Mouse (Mus musculus) megakaryocyte progenitor cell, adult 5-6 weeks (primary cell): ENCODE results near the gene C7. TPM values are rescaled to one million over a fixed set of nuclear protein-coding genes. Genes with fewer than 3 reads are reported as not detected.

Experiments used
- ATAC-seq: replicated peaks from 2 replicates; pipeline ENCODE4 v1.8.0; 2016; ENCODE audit warnings: mild to moderate bottlenecking, moderate TSS enrichment, inconsistent platforms; ENCODE audit not compliant: poor library complexity
- total RNA-seq, 2 experiments: library from RNA; stranded (forward) in 1 of 2; stranded (reverse) in 1 of 2; fragments of 157-497, 149-512 nt in 1 of 2; fragments of 200-1000 nt in 1 of 2; gene quantifications; 2 replicates each; pipeline versions ENCODE4 v1.2.3 to v1.2.4; 2015 to 2017

C7 gene
- total RNA-seq, 2 experiments from 2014 or later = not detected

DNA sequence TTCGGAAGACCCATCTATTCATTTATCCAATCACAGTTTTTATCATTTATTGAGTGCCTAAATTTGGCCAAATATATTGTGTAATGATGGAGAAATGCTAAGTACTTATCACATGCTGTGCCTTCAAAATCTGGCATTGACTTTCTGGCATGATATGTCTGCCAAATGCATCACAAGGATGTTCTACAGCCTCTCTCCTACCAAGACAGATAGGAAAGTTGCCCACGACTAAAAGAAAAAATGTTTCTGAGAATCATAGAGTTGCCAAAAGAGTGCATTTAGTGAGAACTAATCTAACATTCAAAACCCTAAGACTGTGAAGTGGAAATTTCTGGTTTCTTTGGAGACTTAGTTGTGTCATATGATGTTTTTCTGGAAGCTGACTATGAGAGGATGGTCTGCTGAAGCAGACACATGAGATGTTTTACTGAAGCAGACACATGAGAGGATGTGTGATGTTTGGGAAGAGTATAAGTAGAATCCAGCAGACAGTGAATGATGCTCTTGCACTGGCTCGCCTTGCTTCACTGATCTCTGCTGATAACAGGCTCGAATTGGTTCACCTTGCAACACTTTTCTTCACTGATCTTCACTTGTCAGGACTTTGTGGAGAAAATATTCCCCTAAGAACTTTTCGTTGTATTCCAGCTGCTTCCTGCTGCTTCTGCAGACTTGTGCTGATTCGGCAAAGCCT is 59.9 kb downstream of the C7 start:
- no peak for ATAC-seq

DNA sequence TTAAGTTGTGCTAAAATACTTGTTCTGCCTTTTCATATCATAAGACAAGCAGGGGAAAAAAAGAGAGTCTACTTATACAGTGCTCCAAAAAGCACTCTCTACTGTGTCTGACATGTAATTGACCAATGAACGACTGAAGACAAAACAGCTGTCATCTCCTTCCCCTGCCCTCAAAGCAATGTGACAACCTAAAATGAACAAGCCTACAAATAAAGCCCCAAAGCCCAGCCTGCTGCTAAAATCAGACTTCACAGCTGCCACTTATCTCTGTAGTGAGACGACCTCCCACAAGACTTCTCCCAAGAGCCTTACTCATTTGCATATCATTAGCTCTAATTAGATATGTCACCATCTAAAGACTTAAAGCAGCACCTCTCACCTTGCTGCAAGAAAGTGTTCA is 60.6 kb downstream of the C7 start:
- no peak for ATAC-seq

DNA sequence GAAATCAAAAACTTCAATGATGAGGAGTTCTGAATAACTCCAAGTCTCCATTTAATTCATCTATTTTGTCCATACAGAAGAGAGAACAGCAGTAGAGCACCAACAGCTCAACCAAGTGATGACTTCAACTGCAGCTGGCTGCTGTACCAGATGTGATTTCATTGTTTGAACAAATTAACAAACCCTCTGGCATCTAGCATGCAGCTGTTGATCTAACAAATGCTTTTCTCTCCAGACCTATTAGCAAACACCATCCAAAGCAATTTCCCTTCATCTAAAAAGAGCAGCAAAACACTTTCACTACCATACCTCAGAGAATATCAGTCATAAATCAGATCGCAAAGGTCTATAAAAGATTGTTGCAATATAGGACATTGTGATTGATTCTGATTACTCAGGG is 90.2 kb downstream of the C7 start:
- ATAC-seq = no peak

Other genes with a start within 250 kb of the C7 start
- gene Mroh2b, start 165.0 kb downstream of the C7 start, total RNA-seq (2015) = not detected in 2 replicates
- gene Mroh2b, start 165.0 kb downstream of the C7 start, total RNA-seq (2017) = not detected in 2 replicates
- gene Card6, start 44.8 kb upstream of the C7 start, total RNA-seq (2015) = 0.66 and 0.77 TPM in 2 replicates
- 0.04 and 0.41 TPM in 2 replicates for gene Card6, start 44.8 kb upstream of the C7 start, total RNA-seq (2017)
- 1,416 and 1,430 TPM in 2 replicates for gene Rpl37, start 52.9 kb upstream of the C7 start, total RNA-seq (2015)
- 1,966 and 2,167 TPM in 2 replicates for gene Rpl37, start 52.9 kb upstream of the C7 start, total RNA-seq (2017)
- gene Prkaa1, start 80.1 kb upstream of the C7 start, total RNA-seq (2015) = 35.6 and 38.4 TPM in 2 replicates
- gene Prkaa1, start 80.1 kb upstream of the C7 start, total RNA-seq (2017) = 23.5 and 23.7 TPM in 2 replicates
- gene Ttc33, start 121.8 kb upstream of the C7 start, total RNA-seq (2015) = 29.4 and 38.4 TPM in 2 replicates
- 43.1 and 54.2 TPM in 2 replicates for gene Ttc33, start 121.8 kb upstream of the C7 start, total RNA-seq (2017)
- 11.4 and 11.6 TPM in 2 replicates for gene Ptger4, start 180.4 kb upstream of the C7 start, total RNA-seq (2015)
- 6.0 and 8.4 TPM in 2 replicates for gene Ptger4, start 180.4 kb upstream of the C7 start, total RNA-seq (2017)